Mouse (Mus musculus) heart, postnatal 0 days (tissue): ENCODE measurements around the gene Aloxe3.

Source experiments
- CTCF ChIP-seq: IDR thresholded peaks from 2 replicates; pipeline ENCODE4 v1.5.1; 2016; ENCODE audit warnings: antibody characterized with exemption, control low read depth, low read depth
- EP300 ChIP-seq: IDR thresholded peaks from 2 replicates; pipeline ENCODE4 v1.6.1; 2016; ENCODE audit warnings: antibody characterized with exemption, low read depth

DNA sequence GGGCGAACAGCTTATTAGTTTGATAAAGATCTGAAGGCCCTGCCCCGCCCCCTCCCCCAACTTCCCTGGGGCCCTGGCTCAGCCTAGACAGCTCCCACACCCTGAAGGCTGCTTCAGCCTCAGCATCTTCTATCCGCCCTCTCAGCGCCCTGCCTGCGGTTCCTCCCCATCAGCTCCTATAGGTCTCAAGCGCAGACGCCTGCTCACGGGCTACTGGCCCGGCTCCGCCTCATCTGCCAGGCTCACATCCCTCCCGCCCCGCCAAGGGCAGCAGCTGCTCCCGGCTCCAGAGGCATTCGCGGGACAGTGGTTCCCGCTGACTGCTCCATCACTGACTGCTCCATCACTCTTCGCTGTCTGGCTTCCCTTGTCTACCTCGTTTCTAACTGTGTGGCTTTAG, 31.1 kb downstream of the Aloxe3 start, which contains the start of gene Alox12b:
- TF ChIP-seq EP300 (no peak), CTCF (no peak)
